Mouse (Mus musculus) small intestine, adult 2 months (tissue): ENCODE measurements around the gene Gria3.

Experiments
- CTCF ChIP-seq: fragments of 200-500 bp; IDR thresholded peaks from 2 replicates; pipeline ENCODE4 v1.5.1; 2012; ENCODE audit warnings: low read depth, mild to moderate bottlenecking, control low read depth, inconsistent platforms, low read length, moderate library complexity, mixed read lengths; ENCODE audit not compliant: insufficient replicate concordance, insufficient read length; ENCODE audit errors: extremely low read depth
- POLR2A ChIP-seq: fragments of 200-500 bp; IDR thresholded peaks from 2 replicates; pipeline ENCODE4 v1.6.1; 2012; ENCODE audit warnings: low read depth, mild to moderate bottlenecking, control low read depth, inconsistent platforms, low read length, moderate library complexity

DNA sequence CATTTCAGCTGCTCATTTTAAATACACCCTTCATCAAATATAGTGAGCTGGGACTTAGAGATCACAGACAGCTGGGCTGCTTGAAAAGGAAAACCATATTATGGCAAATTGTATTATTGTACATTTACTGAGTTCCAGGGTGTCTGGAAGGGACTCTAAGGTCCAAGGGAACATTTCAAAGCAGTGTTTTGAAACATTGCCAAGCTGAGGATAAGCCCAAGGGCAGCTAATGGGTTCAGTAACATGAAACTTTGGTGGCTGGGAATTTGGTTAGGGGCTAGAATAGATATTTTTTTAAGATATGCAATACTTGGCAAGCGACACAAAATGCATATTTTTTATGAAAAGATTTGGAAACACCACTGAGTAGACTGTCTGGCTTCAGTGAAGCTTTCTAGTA is 48.2 kb downstream of the Gria3 start:
- TF ChIP-seq CTCF (no peak), POLR2A (no peak)
